Mouse (Mus musculus): ENCODE results near the gene Itpkb. TPM values are rescaled to one million over a fixed set of nuclear protein-coding genes. Genes with fewer than 3 reads are reported as not detected.

Itpkb gene
- polyA plus RNA-seq, 1 experiment from 2014 or later = 11.2 TPM

- peak overlapping the region; percentile 94 for H3K27ac ChIP-seq
- H3K4me3 ChIP-seq = no peak overlapping the region
- H3K27me3 ChIP-seq = no peaks in the 10 kb centered on the region
- 0 out of 2 replicates have a peak, but pooled peaks have one; percentile 57 for ATAC-seq (ENCODE audit: insufficient number of reproducible peaks, insufficient read depth, low FRiP score, low TSS enrichment, low read depth)
- 0 out of 2 replicates have a peak overlapping the region, but pooled peaks have one; percentile 54 for H3K9ac ChIP-seq
- peak overlapping the region; percentile 38 for H3K4me2 ChIP-seq
- H3K36me3 ChIP-seq = no peaks in the 10 kb centered on the region
- WGBS = 43% methylated on average over 32 of the region's 32 CpGs
- H3K9me3 ChIP-seq = no peaks in the 10 kb centered on the region
- peaks cover 70% of the 10 kb centered on the region for H3K4me1 ChIP-seq
Observed at GRCm38 (mm10) chr1:180403694-180404606, 73.7 kb downstream of the Itpkb start.

- WGBS = 93% methylated on average over 3 of the region's 3 CpGs
- Histone ChIP-seq H3K4me3 (no peak overlapping the region), H3K27ac (peak overlapping the region; percentile 94), H3K9me3 (no peaks in the 10 kb centered on the region), H3K36me3 (no peaks in the 10 kb centered on the region), H3K9ac (no peak overlapping the region), H3K4me2 (0 out of 2 replicates have a peak overlapping the region, but pooled peaks have one; percentile 38), H3K27me3 (no peaks in the 10 kb centered on the region), H3K4me1 (peaks cover 77% of the 10 kb centered on the region)
- ATAC-seq (ENCODE audit: insufficient number of reproducible peaks, insufficient read depth, low FRiP score, low TSS enrichment, low read depth) = no peak
Observed at GRCm38 (mm10) chr1:180404706-180405105, 74.4 kb downstream of the Itpkb start.

DNA sequence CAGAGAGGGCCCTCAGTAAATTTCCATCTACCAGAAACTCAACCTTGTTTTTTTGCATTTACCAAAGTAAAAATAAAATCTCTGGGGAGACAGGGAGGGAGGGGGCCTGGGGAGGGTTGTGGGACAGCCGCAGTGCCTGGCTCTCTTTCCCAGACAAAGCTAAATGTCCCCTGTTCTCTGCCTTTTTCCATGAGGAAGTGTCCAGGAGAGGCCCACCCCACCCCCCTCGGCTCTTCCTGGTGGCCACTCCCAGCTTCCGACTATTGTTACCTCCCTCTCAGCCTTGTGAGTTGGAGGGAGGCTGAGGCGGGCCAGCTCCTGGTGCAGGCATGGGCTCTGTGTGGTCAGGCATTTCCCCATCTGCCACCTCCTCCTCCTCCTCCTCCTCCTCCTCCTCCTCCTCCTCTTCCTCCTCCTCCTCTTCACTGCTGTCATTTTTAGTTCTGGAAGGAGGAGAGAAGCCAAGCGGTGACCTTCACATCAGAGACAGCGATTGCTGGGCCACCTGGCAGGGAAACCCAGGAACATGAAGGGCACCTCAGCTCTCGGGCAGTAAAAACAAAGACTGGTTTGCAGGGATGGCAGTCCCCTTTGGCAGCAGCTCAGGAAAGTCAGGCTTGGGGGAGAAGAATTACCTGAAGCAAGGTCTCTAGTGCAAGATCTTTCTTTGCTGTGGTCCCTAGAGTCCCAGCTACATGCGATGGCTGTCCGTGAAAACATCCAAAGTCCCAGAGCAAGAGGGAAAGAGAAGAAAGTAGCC lies 75.5 kb downstream of the Itpkb start:
- 83% methylated on average over 9 of the region's 9 CpGs for WGBS
- Histone ChIP-seq H3K9me3 (no peaks in the 10 kb centered on the region), H3K4me2 (no peak overlapping the region), H3K36me3 (no peaks in the 10 kb centered on the region), H3K9ac (no peak overlapping the region), H3K27me3 (no peaks in the 10 kb centered on the region), H3K4me3 (no peak overlapping the region), H3K4me1 (peaks cover 83% of the 10 kb centered on the region), H3K27ac (peak overlapping the region; percentile 94; the same call in 1 of the 2 replicates)
- ATAC-seq (ENCODE audit: insufficient number of reproducible peaks, insufficient read depth, low FRiP score, low TSS enrichment, low read depth) = no peak

DNA sequence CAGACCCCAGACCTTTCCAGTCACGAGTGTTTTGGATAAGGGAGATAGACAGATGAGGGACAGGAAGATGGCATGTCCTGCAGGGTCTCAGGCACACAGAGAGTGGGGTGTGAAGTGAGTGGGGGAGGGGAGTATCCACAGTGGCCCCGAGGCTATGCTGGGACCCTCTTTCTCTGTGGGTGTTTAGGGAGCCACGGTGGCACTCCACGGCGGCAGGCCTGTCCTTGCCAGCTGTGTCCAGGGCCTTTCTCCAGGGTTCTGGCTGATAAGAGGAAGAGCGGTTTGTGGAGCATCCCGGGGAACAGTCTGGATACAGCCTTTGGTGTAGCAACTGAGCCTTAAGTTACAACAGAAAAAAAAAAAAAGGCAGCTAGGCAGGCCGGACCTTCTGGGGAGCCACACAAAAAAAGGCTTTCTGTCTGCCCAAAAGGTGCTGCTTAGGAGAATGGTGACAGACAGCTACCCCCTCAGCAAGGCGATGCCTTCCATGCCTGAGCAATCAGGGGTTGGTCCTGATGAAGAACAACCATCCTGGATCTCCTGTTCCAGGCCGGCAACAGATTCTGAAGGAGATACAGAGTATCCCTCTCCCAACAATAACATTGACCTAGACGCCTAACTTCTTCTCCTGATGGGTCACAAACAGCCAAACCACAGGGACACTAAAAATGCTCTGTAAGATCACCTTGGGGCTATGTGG lies 76.2 kb downstream of the Itpkb start:
- Histone ChIP-seq H3K27me3 (no peaks in the 10 kb centered on the region), H3K4me3 (no peak overlapping the region), H3K4me1 (peaks cover 81% of the 10 kb centered on the region), H3K9ac (no peak overlapping the region), H3K27ac (peak overlapping the region; percentile 78), H3K36me3 (no peaks in the 10 kb centered on the region), H3K9me3 (no peaks in the 10 kb centered on the region), H3K4me2 (0 out of 2 replicates have a peak overlapping the region, but pooled peaks have one; percentile 50)
- WGBS = 75% methylated on average over 11 of the region's 11 CpGs
- no peak for ATAC-seq (ENCODE audit: insufficient number of reproducible peaks, insufficient read depth, low FRiP score, low TSS enrichment, low read depth)

GRCm38 (mm10) chr1:180407171-180407671 lies 76.9 kb downstream of the Itpkb start:
- no peak for ATAC-seq (ENCODE audit: insufficient number of reproducible peaks, insufficient read depth, low FRiP score, low TSS enrichment, low read depth)
- Histone ChIP-seq H3K4me2 (peak overlapping the region; percentile 50), H3K4me3 (peak overlapping the region; percentile 23), H3K4me1 (peaks cover 77% of the 10 kb centered on the region), H3K36me3 (no peaks in the 10 kb centered on the region), H3K9me3 (no peaks in the 10 kb centered on the region), H3K27me3 (no peaks in the 10 kb centered on the region), H3K27ac (peak overlapping the region; percentile 78), H3K9ac (peak overlapping the region; percentile 55; the same call in 1 of the 2 replicates)
- 15% methylated on average over 16 of the region's 16 CpGs for WGBS

DNA sequence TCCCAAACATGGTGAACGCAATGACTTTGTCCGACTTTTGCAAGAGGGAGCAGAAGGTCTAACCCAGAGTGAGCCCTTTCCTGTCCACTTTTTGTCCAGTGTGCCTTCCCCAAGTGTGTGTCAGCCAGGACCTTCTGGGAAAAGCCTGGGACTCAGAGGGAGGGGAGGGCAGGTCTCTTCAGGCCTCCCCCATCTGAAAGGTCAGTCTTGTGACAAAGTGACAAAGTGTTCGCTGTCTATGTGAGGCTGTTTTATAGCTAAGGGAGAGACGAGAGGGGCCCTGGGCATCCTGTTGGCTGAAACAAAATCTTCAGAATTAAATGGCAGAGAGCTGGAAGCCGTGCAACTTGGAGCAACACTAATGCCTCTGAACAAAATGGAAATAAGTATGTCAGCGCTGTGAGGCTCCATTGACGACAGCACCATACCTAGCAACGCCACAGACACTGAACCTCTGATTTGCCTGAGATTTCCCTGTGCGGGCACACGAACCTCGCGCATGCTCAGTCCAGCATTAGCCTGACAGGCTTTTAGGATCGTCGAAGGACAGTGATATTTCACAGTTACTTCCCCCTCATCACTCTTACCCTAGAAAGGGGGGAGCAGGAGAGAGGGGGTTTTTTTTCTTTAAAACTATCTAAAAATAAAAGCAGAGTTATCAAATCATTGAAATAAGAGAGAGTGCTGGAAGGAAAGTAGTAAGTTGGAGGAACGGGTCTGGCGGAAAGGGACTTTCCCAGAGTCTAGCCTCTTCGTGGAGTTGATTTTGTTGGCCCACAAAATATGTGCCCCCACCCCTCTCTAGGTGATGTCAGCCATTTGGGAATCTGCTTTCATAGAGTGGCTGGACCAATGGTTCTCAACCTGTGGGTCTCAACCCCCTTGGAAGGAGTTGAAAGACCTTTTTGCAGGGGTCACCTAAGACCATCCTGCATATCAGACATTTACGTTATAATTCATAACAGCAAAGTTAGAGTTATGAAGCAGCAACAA lies 77.7 kb downstream of the Itpkb start:
- Histone ChIP-seq H3K4me1 (peaks cover 69% of the 10 kb centered on the region), H3K27ac (peak overlapping the region; percentile 78; the same call in 1 of the 2 replicates), H3K4me2 (peak overlapping the region; percentile 50; the same call in 1 of the 2 replicates), H3K27me3 (no peaks in the 10 kb centered on the region), H3K9ac (0 out of 2 replicates have a peak overlapping the region, but pooled peaks have one; percentile 55), H3K4me3 (no peak overlapping the region), H3K9me3 (no peaks in the 10 kb centered on the region), H3K36me3 (no peaks in the 10 kb centered on the region; the same call in none of the 2 replicates)
- WGBS = 78% methylated on average over 18 of the region's 18 CpGs
- ATAC-seq (ENCODE audit: insufficient number of reproducible peaks, insufficient read depth, low FRiP score, low TSS enrichment, low read depth) = no peak

GRCm38 (mm10) chr1:180408832-180409231 lies 78.5 kb downstream of the Itpkb start:
- no peak overlapping the region for H3K27ac ChIP-seq
- ATAC-seq (ENCODE audit: insufficient number of reproducible peaks, insufficient read depth, low FRiP score, low TSS enrichment, low read depth) = no peak
- H3K4me3 ChIP-seq = no peak overlapping the region
- peaks cover 61% of the 10 kb centered on the region for H3K4me1 ChIP-seq
- no peak overlapping the region for H3K9ac ChIP-seq
- H3K9me3 ChIP-seq = no peaks in the 10 kb centered on the region
- 48% methylated on average over 9 of the region's 9 CpGs for WGBS
- no peaks in the 10 kb centered on the region for H3K27me3 ChIP-seq
- H3K4me2 ChIP-seq = no peak overlapping the region
- H3K36me3 ChIP-seq = peaks cover 3% of the 10 kb centered on the region

DNA sequence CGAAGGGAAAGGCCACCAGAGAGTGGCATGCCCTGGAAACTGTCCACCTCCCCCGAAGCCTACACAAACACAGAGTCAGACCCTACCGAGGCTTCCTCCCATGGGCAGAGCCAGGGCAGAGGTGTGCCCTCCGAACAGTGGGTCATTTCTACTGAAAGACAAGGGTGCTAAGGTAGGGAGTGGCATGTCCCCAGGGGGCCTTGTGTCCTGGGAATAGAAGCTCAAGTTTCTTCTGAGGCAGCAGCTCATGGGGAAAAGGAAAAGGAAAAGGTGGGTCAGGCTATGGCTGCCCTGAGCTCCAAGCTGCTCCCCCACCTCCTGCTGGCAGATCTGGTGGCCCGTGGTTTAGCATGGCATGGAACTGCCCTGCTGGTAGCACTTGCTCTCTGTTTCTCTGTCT lies 79.5 kb downstream of the Itpkb start:
- WGBS = 58% methylated on average over 5 of the region's 5 CpGs
- peaks cover 11% of the 10 kb centered on the region for H3K36me3 ChIP-seq
- no peaks in the 10 kb centered on the region for H3K9me3 ChIP-seq
- no peak for ATAC-seq (ENCODE audit: insufficient number of reproducible peaks, insufficient read depth, low FRiP score, low TSS enrichment, low read depth)
- no peak overlapping the region for H3K4me3 ChIP-seq
- H3K27me3 ChIP-seq = no peaks in the 10 kb centered on the region
- no peak overlapping the region for H3K9ac ChIP-seq
- no peak overlapping the region for H3K27ac ChIP-seq
- H3K4me2 ChIP-seq = no peak overlapping the region
- H3K4me1 ChIP-seq = peaks cover 51% of the 10 kb centered on the region

- Histone ChIP-seq H3K4me1 (peaks cover 47% of the 10 kb centered on the region), H3K4me2 (no peak overlapping the region)
- 66% methylated on average over 7 of the region's 7 CpGs for WGBS
Observed at GRCm38 (mm10) chr1:180410306-180410705, 80.0 kb downstream of the Itpkb start.

GRCm38 (mm10) chr1:180415064-180415463 lies 84.8 kb downstream of the Itpkb start:
- Histone ChIP-seq H3K4me1 (0 out of 2 replicates have a peak, but pooled peaks cover 9% of the 10 kb centered on the region), H3K9ac (no peak overlapping the region), H3K4me2 (no peak overlapping the region), H3K27ac (no peak overlapping the region), H3K9me3 (no peaks in the 10 kb centered on the region), H3K27me3 (no peaks in the 10 kb centered on the region), H3K4me3 (no peak overlapping the region), H3K36me3 (peaks cover 58% of the 10 kb centered on the region)
- ATAC-seq (ENCODE audit: insufficient number of reproducible peaks, insufficient read depth, low FRiP score, low TSS enrichment, low read depth) = no peak
- 53% methylated on average over 4 of the region's 4 CpGs for WGBS

More at GRCm38 (mm10) chr1:180410306-180410705, 80.0 kb downstream of the Itpkb start:
- Histone ChIP-seq H3K4me3 (no peak overlapping the region), H3K9ac (no peak overlapping the region), H3K27me3 (no peaks in the 10 kb centered on the region), H3K36me3 (peaks cover 16% of the 10 kb centered on the region), H3K27ac (no peak overlapping the region), H3K9me3 (no peaks in the 10 kb centered on the region)
- no peak for ATAC-seq (ENCODE audit: insufficient number of reproducible peaks, insufficient read depth, low FRiP score, low TSS enrichment, low read depth)

All from embryonic facial prominence, embryonic 13.5 days (tissue).